Mouse (Mus musculus) heart, embryonic 12.5 days (tissue): ENCODE results near the gene Gucy2d. TPM values are rescaled to one million over a fixed set of nuclear protein-coding genes. Genes with fewer than 3 reads are reported as not detected.
A peak's percentile ranks its signal among the peaks of the same experiment; 100 is the strongest.

Experiments used
- ATAC-seq: fragments of 200-750 bp; cut with Nextera tagmentation; 2 replicates; pipeline ENCODE4 v1.8.0; 2017; ENCODE audit warnings: moderate TSS enrichment, moderate library complexity; ENCODE audit not compliant: insufficient number of reproducible peaks, low FRiP score
- H3K27ac ChIP-seq: fragments of 300-500 bp; sonication (generic); 2 replicates; pipeline ENCODE4 v1.5.1; 2016; ENCODE audit warnings: mild to moderate bottlenecking, moderate library complexity; ENCODE audit not compliant: poor library complexity, severe bottlenecking
- H3K27me3 ChIP-seq: fragments of 300-500 bp; sonication (generic); replicated peaks from 2 replicates; pipeline ENCODE4 v1.6.1; 2016; ENCODE audit warnings: mild to moderate bottlenecking, moderate library complexity
- H3K36me3 ChIP-seq: fragments of 300-500 bp; sonication (generic); 2 replicates; pipeline ENCODE4 v1.6.1; 2016; ENCODE audit warnings: mild to moderate bottlenecking, moderate library complexity
- H3K4me1 ChIP-seq: fragments of 300-500 bp; sonication (generic); replicated peaks from 2 replicates; pipeline ENCODE4 v1.6.1; 2016; ENCODE audit warnings: mild to moderate bottlenecking
- H3K4me2 ChIP-seq: fragments of 300-500 bp; sonication (generic); 2 replicates; pipeline ENCODE4 v1.6.1; 2016; ENCODE audit warnings: mild to moderate bottlenecking, moderate library complexity
- H3K4me3 ChIP-seq: fragments of 300-500 bp; sonication (generic); 2 replicates; pipeline ENCODE4 v1.5.1; 2016; ENCODE audit warnings: mild to moderate bottlenecking
- H3K9ac ChIP-seq: fragments of 300-500 bp; sonication (generic); 2 replicates; pipeline ENCODE4 v1.6.1; 2016; ENCODE audit warnings: mild to moderate bottlenecking, moderate library complexity
- H3K9me3 ChIP-seq: fragments of 300-500 bp; sonication (generic); replicated peaks from 2 replicates; pipeline ENCODE4 v1.6.1; 2016; ENCODE audit warnings: mild to moderate bottlenecking, moderate library complexity
- WGBS: fragments of 180-500 bp; shearing (Covaris S2); methylation state at CpG from one replicate; pipeline ENCODE4 v1.1.7; 2016; 5-methylcytosine and 5-hydroxymethylcytosine counted together
- polyA plus RNA-seq: library from polyadenylated mRNA; unstranded; fragments of >200 nt; fragmentation: Nextera tagmentation; extraction: Ambion mirVana; gene quantifications from 2 replicates; pipeline ENCODE4 v1.2.1, GENCODE M21; 2016

The Gucy2d gene
- not detected in 2 replicates for polyA plus RNA-seq

- ATAC-seq = 0 out of 2 replicates have a peak, but pooled peaks have one; percentile 25
These were observed at the start of gene Gucy2d for GRCm38 (mm10) chr7:98439956-98440466. TSS of gene Gucy2d (plus strand) at chr7:98440416.

GRCm38 (mm10) chr7:98390486-98390885 lies 49.7 kb upstream of the Gucy2d start:
- H3K27ac ChIP-seq = no peak overlapping the region
- no peak overlapping the region for H3K4me2 ChIP-seq
- no peak overlapping the region for H3K9ac ChIP-seq
- H3K4me1 ChIP-seq = 0 out of 2 replicates have a peak, but pooled peaks cover 7% of the 10 kb centered on the region
- H3K4me3 ChIP-seq = no peak overlapping the region
- no peaks in the 10 kb centered on the region for H3K27me3 ChIP-seq
- no peaks in the 10 kb centered on the region for H3K36me3 ChIP-seq
- 80% methylated on average over 2 of the region's 2 CpGs for WGBS
- no peaks in the 10 kb centered on the region for H3K9me3 ChIP-seq
- ATAC-seq = no peak

More at GRCm38 (mm10) chr7:98439956-98440466, at the start of gene Gucy2d:
- 17% methylated on average over 10 of the region's 10 CpGs for WGBS
- H3K9me3 ChIP-seq = no peaks in the 10 kb centered on the region
- no peaks in the 10 kb centered on the region for H3K36me3 ChIP-seq
- no peak within 1 kb of the TSS for H3K4me3 ChIP-seq
- H3K27ac ChIP-seq = no peak within 1 kb of the TSS
- no peak within 1 kb of the TSS; the same call in 1 of the 2 replicates for H3K4me2 ChIP-seq
- H3K9ac ChIP-seq = no peak within 1 kb of the TSS
- H3K27me3 ChIP-seq = peaks cover 4% of the 10 kb centered on the region; the same call in 1 of the 2 replicates
- H3K4me1 ChIP-seq = peaks cover 14% of the 10 kb centered on the region

GRCm38 (mm10) chr7:98391351-98391936 lies 48.8 kb upstream of the Gucy2d start:
- H3K4me3 ChIP-seq = no peak overlapping the region
- 0 out of 2 replicates have a peak, but pooled peaks cover 7% of the 10 kb centered on the region for H3K4me1 ChIP-seq
- H3K4me2 ChIP-seq = no peak overlapping the region
- 0 out of 2 replicates have a peak, but pooled peaks have one; percentile 36 for ATAC-seq
- WGBS = 67% methylated on average over 7 of the region's 7 CpGs
- H3K9ac ChIP-seq = no peak overlapping the region
- no peaks in the 10 kb centered on the region for H3K36me3 ChIP-seq
- H3K27me3 ChIP-seq = no peaks in the 10 kb centered on the region
- H3K9me3 ChIP-seq = no peaks in the 10 kb centered on the region
- H3K27ac ChIP-seq = no peak overlapping the region

GRCm38 (mm10) chr7:98392466-98393201 lies 47.6 kb upstream of the Gucy2d start:
- H3K4me3 ChIP-seq = no peak overlapping the region
- H3K27me3 ChIP-seq = no peaks in the 10 kb centered on the region
- no peaks in the 10 kb centered on the region for H3K9me3 ChIP-seq
- no peak overlapping the region for H3K9ac ChIP-seq
- ATAC-seq = no peak
- H3K27ac ChIP-seq = no peak overlapping the region
- 79% methylated on average over 8 of the region's 8 CpGs for WGBS
- H3K4me2 ChIP-seq = no peak overlapping the region
- H3K36me3 ChIP-seq = no peaks in the 10 kb centered on the region
- 0 out of 2 replicates have a peak, but pooled peaks cover 7% of the 10 kb centered on the region for H3K4me1 ChIP-seq

GRCm38 (mm10) chr7:98402582-98403574 lies 37.3 kb upstream of the Gucy2d start:
- H3K27ac ChIP-seq = no peak overlapping the region
- WGBS = 70% methylated on average over 15 of the region's 15 CpGs
- H3K9me3 ChIP-seq = 0 out of 2 replicates have a peak, but pooled peaks cover 3% of the 10 kb centered on the region
- H3K4me2 ChIP-seq = no peak overlapping the region
- no peaks in the 10 kb centered on the region for H3K36me3 ChIP-seq
- H3K27me3 ChIP-seq = no peaks in the 10 kb centered on the region
- H3K9ac ChIP-seq = no peak overlapping the region
- H3K4me3 ChIP-seq = no peak overlapping the region
- H3K4me1 ChIP-seq = no peaks in the 10 kb centered on the region; the same call in 1 of the 2 replicates
- ATAC-seq = no peak

GRCm38 (mm10) chr7:98403996-98404395 lies 36.2 kb upstream of the Gucy2d start:
- no peaks in the 10 kb centered on the region; the same call in 1 of the 2 replicates for H3K4me1 ChIP-seq
- 67% methylated on average over 4 of the region's 4 CpGs for WGBS

GRCm38 (mm10) chr7:98407615-98408014 lies 32.6 kb upstream of the Gucy2d start:
- H3K36me3 ChIP-seq = no peaks in the 10 kb centered on the region
- no peaks in the 10 kb centered on the region for H3K27me3 ChIP-seq
- no peaks in the 10 kb centered on the region; the same call in 1 of the 2 replicates for H3K4me1 ChIP-seq
- ATAC-seq = no peak
- WGBS = 74% methylated on average over 5 of the region's 5 CpGs
- H3K27ac ChIP-seq = no peak overlapping the region
- no peak overlapping the region for H3K9ac ChIP-seq
- no peak overlapping the region for H3K4me2 ChIP-seq
- H3K4me3 ChIP-seq = no peak overlapping the region
- no peaks in the 10 kb centered on the region for H3K9me3 ChIP-seq

More at GRCm38 (mm10) chr7:98403996-98404395, 36.2 kb upstream of the Gucy2d start:
- H3K9me3 ChIP-seq = 0 out of 2 replicates have a peak, but pooled peaks cover 3% of the 10 kb centered on the region
- no peak overlapping the region for H3K4me2 ChIP-seq
- no peaks in the 10 kb centered on the region for H3K36me3 ChIP-seq
- no peak overlapping the region for H3K4me3 ChIP-seq
- no peak overlapping the region for H3K27ac ChIP-seq
- no peak for ATAC-seq
- H3K9ac ChIP-seq = no peak overlapping the region
- H3K27me3 ChIP-seq = no peaks in the 10 kb centered on the region

- Histone ChIP-seq H3K36me3 (no peaks in the 10 kb centered on the region), H3K4me2 (no peak overlapping the region), H3K27me3 (no peaks in the 10 kb centered on the region), H3K9me3 (no peaks in the 10 kb centered on the region), H3K4me3 (no peak overlapping the region), H3K9ac (no peak overlapping the region), H3K4me1 (peaks cover 44% of the 10 kb centered on the region), H3K27ac (no peak overlapping the region)
- no peak for ATAC-seq
- 73% methylated on average over 4 of the region's 4 CpGs for WGBS
These were observed 27.1 kb upstream of the Gucy2d start for GRCm38 (mm10) chr7:98413115-98413514.

GRCm38 (mm10) chr7:98415550-98415949 lies 24.7 kb upstream of the Gucy2d start:
- Histone ChIP-seq H3K27ac (peak overlapping the region; percentile 82), H3K4me3 (no peak overlapping the region), H3K9ac (no peak overlapping the region), H3K4me2 (0 out of 2 replicates have a peak overlapping the region, but pooled peaks have one; percentile 6), H3K4me1 (peaks cover 62% of the 10 kb centered on the region), H3K27me3 (no peaks in the 10 kb centered on the region), H3K9me3 (no peaks in the 10 kb centered on the region), H3K36me3 (no peaks in the 10 kb centered on the region)
- peak; percentile 73 for ATAC-seq
- WGBS = 12% methylated on average over 3 of the region's 3 CpGs

- H3K4me1 ChIP-seq = peaks cover 62% of the 10 kb centered on the region
- H3K9ac ChIP-seq = no peak overlapping the region
- H3K27ac ChIP-seq = peak overlapping the region; percentile 82
- no peaks in the 10 kb centered on the region for H3K27me3 ChIP-seq
- WGBS = 52% methylated on average over 4 of the region's 4 CpGs
- no peak for ATAC-seq
- no peaks in the 10 kb centered on the region for H3K9me3 ChIP-seq
- H3K36me3 ChIP-seq = no peaks in the 10 kb centered on the region
- H3K4me2 ChIP-seq = no peak overlapping the region
- H3K4me3 ChIP-seq = no peak overlapping the region
These were observed 24.2 kb upstream of the Gucy2d start for GRCm38 (mm10) chr7:98416020-98416419.
